Mouse (Mus musculus) regulatory T cell (primary cell): ENCODE results near the gene Prl3d2.
"Not testable (repeated sequence)": the region's sequence is repeated elsewhere in the genome, so short reads cannot be mapped to it uniquely, and the experiment has no call there.

Experiments used
- in situ Hi-C: fragments of 300-600 bp; cut with MboI, MseI; formaldehyde crosslinking; loops from one replicate; pipeline ENCODE4 v1.15.1; 2025; ENCODE audit warnings: high pct_unique_total_duplicates

Gene Prl3d2

GRCm38 (mm10) chr13:27121398-27121797 is at the start of gene Prl3d2:
Prl3d2 (plus strand) TSS chr13:27121698.
- in situ Hi-C loops: not testable (repeated sequence)

DNA sequence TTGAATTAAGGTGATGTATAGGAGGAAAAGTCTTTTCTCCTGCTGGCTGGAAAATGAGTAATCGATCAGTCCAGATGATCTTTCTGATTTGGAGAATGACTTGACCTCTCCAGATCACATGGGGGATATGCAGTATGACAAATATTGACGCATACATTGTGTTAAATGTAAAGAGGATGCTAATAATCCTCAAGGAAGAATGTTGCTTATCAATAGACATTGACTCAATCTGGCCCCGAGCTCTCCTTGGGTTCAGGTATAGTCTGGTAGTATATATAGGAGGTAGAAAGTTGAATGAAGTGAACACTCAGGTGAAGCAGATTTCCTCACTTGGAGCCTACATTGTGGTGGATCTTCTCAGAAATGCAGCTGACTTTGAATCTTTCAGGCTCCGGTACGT is 27.6 kb upstream of the Prl3d2 start, which contains the start of gene Prl3d1:
Gene Prl3d1, plus strand, starts transcription at position 301 of the 400 bp plus-strand sequence.
- in situ Hi-C loops: not testable (repeated sequence)

DNA sequence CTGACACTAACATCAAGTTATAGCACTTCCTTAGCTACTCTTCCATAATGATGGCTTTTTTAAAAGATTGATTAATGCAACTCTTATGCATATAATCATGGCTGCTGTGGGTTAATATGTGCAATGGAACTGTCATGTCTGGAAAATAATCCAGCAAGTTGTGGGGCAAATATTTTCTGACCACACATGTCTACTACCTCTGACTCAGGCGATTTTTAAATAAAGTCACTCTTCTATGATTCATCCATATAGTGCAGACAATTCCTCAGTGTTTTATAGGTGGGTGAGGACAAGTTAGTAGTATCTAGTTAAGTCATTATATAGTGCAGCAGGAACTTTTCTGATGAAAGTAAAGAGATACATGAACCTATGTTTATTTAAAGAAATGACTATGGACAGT is 26.8 kb downstream of the Prl3d2 start:
- in situ Hi-C loops: no loop called here

DNA sequence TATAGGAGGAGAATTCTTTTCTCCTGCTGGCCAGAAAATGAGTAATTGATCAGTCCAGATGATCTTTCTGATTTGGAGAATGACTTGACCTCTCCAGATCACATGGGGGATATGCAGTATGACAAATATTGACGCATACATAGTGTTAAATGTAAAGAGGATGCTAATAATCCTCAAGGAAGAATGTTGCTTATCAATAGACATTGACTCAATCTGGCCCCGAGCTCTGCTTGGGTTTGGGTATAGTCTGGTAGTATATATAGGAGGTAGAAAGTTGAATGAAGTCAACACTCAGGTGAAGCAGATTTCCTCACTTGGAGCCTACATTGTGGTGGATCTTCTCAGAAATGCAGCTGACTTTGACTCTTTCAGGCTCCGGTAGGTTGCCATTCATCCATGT is 35.0 kb downstream of the Prl3d2 start, which contains the start of gene Prl3d3:
Gene Prl3d3, plus strand, starts transcription at position 301 of the 400 bp plus-strand sequence.
- in situ Hi-C loops: not testable (repeated sequence)
